Mouse (Mus musculus) liver, adult 2 months (tissue): Measurements from ENCODE around the gene Mosmo. TPM values are rescaled to one million over a fixed set of nuclear protein-coding genes. Genes with fewer than 3 reads are reported as not detected.
A peak's percentile ranks its signal among the peaks of the same experiment; 100 is the strongest.

ENCODE experiments used
- DNase-seq: peaks from one replicate; pipeline ENCODE4 v3.0.0-alpha.2; 2011; ENCODE audit warnings: low read depth, low spot score; ENCODE audit errors: extremely low read depth
- H3K27ac ChIP-seq: fragments of 200-500 bp; replicated peaks from 2 replicates; pipeline ENCODE4 v1.5.1; 2012; ENCODE audit warnings: low read depth, mild to moderate bottlenecking, control low read depth, inconsistent platforms, low read length; ENCODE audit not compliant: insufficient read depth
- H3K27me3 ChIP-seq: fragments of 200-500 bp; 2 replicates; pipeline ENCODE4 v1.6.1; 2012; ENCODE audit warnings: mild to moderate bottlenecking, moderate library complexity, low read length, inconsistent platforms; ENCODE audit not compliant: control insufficient read depth, insufficient read depth
- H3K36me3 ChIP-seq: fragments of 200-500 bp; 2 replicates; pipeline ENCODE4 v1.6.1; 2012; ENCODE audit warnings: low read length, inconsistent platforms; ENCODE audit not compliant: control insufficient read depth, insufficient read depth
- H3K4me1 ChIP-seq: fragments of 200-500 bp; 2 replicates; pipeline ENCODE4 v1.6.1; 2011; ENCODE audit warnings: low read length; ENCODE audit not compliant: control insufficient read depth, insufficient read depth
- H3K4me3 ChIP-seq: fragments of 200-500 bp; 2 replicates; pipeline ENCODE4 v1.5.1; 2011; ENCODE audit warnings: low read depth, mild to moderate bottlenecking, control low read depth, low read length, moderate library complexity; ENCODE audit not compliant: insufficient read depth
- H3K79me2 ChIP-seq: fragments of 200-500 bp; 2 replicates; pipeline ENCODE4 v1.6.1; 2012; ENCODE audit warnings: inconsistent platforms, mild to moderate bottlenecking, low read length, moderate library complexity; ENCODE audit not compliant: control insufficient read depth, insufficient read depth
- H3K9ac ChIP-seq: fragments of 200-500 bp; 2 replicates; pipeline ENCODE4 v1.6.1; 2012; ENCODE audit warnings: low read depth, mild to moderate bottlenecking, control low read depth, inconsistent platforms, low read length
- CTCF ChIP-seq: fragments of 200-500 bp; IDR thresholded peaks from 2 replicates; pipeline ENCODE4 v1.5.1; 2011; ENCODE audit warnings: low read depth, low read length, control low read depth
- POLR2A ChIP-seq: fragments of 200-500 bp; IDR thresholded peaks from 2 replicates; pipeline ENCODE4 v1.6.1; 2011; ENCODE audit warnings: low read length, control low read depth; ENCODE audit not compliant: insufficient read depth; ENCODE audit errors: extremely low read depth
- WGBS: fragments of 180-500 bp; shearing (Covaris S2); methylation state at CpG from one replicate; pipeline ENCODE4 v1.1.7; 2018; 5-methylcytosine and 5-hydroxymethylcytosine counted together
- polyA plus RNA-seq: library from polyadenylated mRNA; depleted of rRNA; stranded (reverse); fragments of >200 nt; gene quantifications from 2 replicates; pipeline ENCODE4 v1.2.3, GENCODE M21; 2012
- total RNA-seq: library from RNA; depleted of rRNA; stranded (reverse); fragments of >200 nt; gene quantifications from 2 replicates; pipeline ENCODE4 v1.2.3, GENCODE M21; 2014

Mosmo gene
- total and polyA plus RNA-seq, 2 experiments, result 9.7 to 16.2 TPM

- WGBS, result under 1% methylated on average over 11 of the region's 11 CpGs
- H3K27ac ChIP-seq, result peak overlapping the region; percentile 93
- H3K4me3 ChIP-seq, result peak overlapping the region; percentile 94
- no peaks in the 10 kb centered on the region for H3K27me3 ChIP-seq
- H3K36me3 ChIP-seq, result peaks cover 25% of the 10 kb centered on the region; the same call in 1 of the 2 replicates
- TF ChIP-seq POLR2A (no peak), CTCF (no peak)
- H3K9ac ChIP-seq, result peak overlapping the region; percentile 96
- peaks cover 16% of the 10 kb centered on the region; the same call in 1 of the 2 replicates for H3K79me2 ChIP-seq
- peak; percentile 34 for DNase-seq
- H3K4me1 ChIP-seq, result peaks cover 8% of the 10 kb centered on the region
Observed at GRCm38 (mm10) chr7:120635821-120636220, 41.6 kb upstream of the Mosmo start.

GRCm38 (mm10) chr7:120643217-120643616 lies 34.2 kb upstream of the Mosmo start:
- 80% methylated on average over 4 of the region's 4 CpGs for WGBS
- peaks cover 70% of the 10 kb centered on the region for H3K36me3 ChIP-seq
- H3K27me3 ChIP-seq, result no peaks in the 10 kb centered on the region
- H3K79me2 ChIP-seq, result no peaks in the 10 kb centered on the region
- no peak overlapping the region for H3K9ac ChIP-seq
- peak; percentile 13; the same call in 1 of the 2 replicates for TF ChIP-seq CTCF
- no peak for TF ChIP-seq POLR2A
- H3K27ac ChIP-seq, result no peak overlapping the region
- H3K4me3 ChIP-seq, result no peak overlapping the region
- DNase-seq, result no peak
- H3K4me1 ChIP-seq, result no peaks in the 10 kb centered on the region; the same call in 1 of the 2 replicates

GRCm38 (mm10) chr7:120647849-120648248 lies 29.6 kb upstream of the Mosmo start:
- TF ChIP-seq POLR2A (no peak), CTCF (no peak)
- WGBS, result 81% methylated on average over 2 of the region's 2 CpGs
- no peak for DNase-seq

GRCm38 (mm10) chr7:120662079-120662478 lies 15.3 kb upstream of the Mosmo start:
- no peaks in the 10 kb centered on the region for H3K79me2 ChIP-seq
- no peak overlapping the region for H3K4me3 ChIP-seq
- no peak overlapping the region for H3K9ac ChIP-seq
- H3K4me1 ChIP-seq, result no peaks in the 10 kb centered on the region
- no peaks in the 10 kb centered on the region for H3K27me3 ChIP-seq
- TF ChIP-seq CTCF (no peak), POLR2A (no peak)
- peaks cover 25% of the 10 kb centered on the region for H3K36me3 ChIP-seq
- DNase-seq, result no peak
- H3K27ac ChIP-seq, result no peak overlapping the region
- WGBS, result 92% methylated on average over 4 of the region's 4 CpGs

More at GRCm38 (mm10) chr7:120647849-120648248, 29.6 kb upstream of the Mosmo start:
- Histone ChIP-seq H3K36me3 (peaks cover 76% of the 10 kb centered on the region), H3K4me1 (no peaks in the 10 kb centered on the region; the same call in 1 of the 2 replicates), H3K27me3 (no peaks in the 10 kb centered on the region), H3K79me2 (no peaks in the 10 kb centered on the region), H3K9ac (no peak overlapping the region), H3K4me3 (no peak overlapping the region), H3K27ac (no peak overlapping the region)

GRCm38 (mm10) chr7:120670153-120670875 lies 7.1 kb upstream of the Mosmo start, which contains the start of gene Pdzd9:
Gene Pdzd9, minus strand, starts transcription at chr7:120670343.
- H3K27me3 ChIP-seq, result no peaks in the 10 kb centered on the region
- H3K79me2 ChIP-seq, result no peaks in the 10 kb centered on the region
- no peaks in the 10 kb centered on the region for H3K36me3 ChIP-seq
- H3K9ac ChIP-seq, result no peak within 1 kb of the TSS
- H3K27ac ChIP-seq, result no peak within 1 kb of the TSS
- H3K4me1 ChIP-seq, result no peaks in the 10 kb centered on the region; the same call in 1 of the 2 replicates
- DNase-seq, result no peak
- no peak for TF ChIP-seq POLR2A
- peak; percentile 90 for TF ChIP-seq CTCF
- WGBS, result 20% methylated on average over 14 of the region's 14 CpGs
- no peak within 1 kb of the TSS for H3K4me3 ChIP-seq

- H3K79me2 ChIP-seq, result no peaks in the 10 kb centered on the region
- no peak overlapping the region for H3K27ac ChIP-seq
- DNase-seq, result no peak
- no peak overlapping the region for H3K4me3 ChIP-seq
- H3K27me3 ChIP-seq, result no peaks in the 10 kb centered on the region
- 63% methylated on average over 2 of the region's 2 CpGs for WGBS
- no peaks in the 10 kb centered on the region for H3K36me3 ChIP-seq
- no peak for TF ChIP-seq CTCF
- no peaks in the 10 kb centered on the region; the same call in 1 of the 2 replicates for H3K4me1 ChIP-seq
- no peak overlapping the region for H3K9ac ChIP-seq
Observed at GRCm38 (mm10) chr7:120671271-120671670, 6.1 kb upstream of the Mosmo start.
